Mouse (Mus musculus) liver, adult 2 months (tissue): ENCODE measurements around the gene Bcl3. TPM values are rescaled to one million over a fixed set of nuclear protein-coding genes. Genes with fewer than 3 reads are reported as not detected.
A peak's percentile ranks its signal among the peaks of the same experiment; 100 is the strongest.

Source experiments
- DNase-seq: peaks from one replicate; pipeline ENCODE4 v3.0.0-alpha.2; 2011; ENCODE audit warnings: low read depth, low spot score; ENCODE audit errors: extremely low read depth
- H3K27ac ChIP-seq: fragments of 200-500 bp; replicated peaks from 2 replicates; pipeline ENCODE4 v1.5.1; 2012; ENCODE audit warnings: low read depth, mild to moderate bottlenecking, control low read depth, inconsistent platforms, low read length; ENCODE audit not compliant: insufficient read depth
- H3K27me3 ChIP-seq: fragments of 200-500 bp; 2 replicates; pipeline ENCODE4 v1.6.1; 2012; ENCODE audit warnings: mild to moderate bottlenecking, moderate library complexity, low read length, inconsistent platforms; ENCODE audit not compliant: control insufficient read depth, insufficient read depth
- H3K36me3 ChIP-seq: fragments of 200-500 bp; 2 replicates; pipeline ENCODE4 v1.6.1; 2012; ENCODE audit warnings: low read length, inconsistent platforms; ENCODE audit not compliant: control insufficient read depth, insufficient read depth
- H3K4me1 ChIP-seq: fragments of 200-500 bp; 2 replicates; pipeline ENCODE4 v1.6.1; 2011; ENCODE audit warnings: low read length; ENCODE audit not compliant: control insufficient read depth, insufficient read depth
- H3K4me3 ChIP-seq: fragments of 200-500 bp; 2 replicates; pipeline ENCODE4 v1.5.1; 2011; ENCODE audit warnings: low read depth, mild to moderate bottlenecking, control low read depth, low read length, moderate library complexity; ENCODE audit not compliant: insufficient read depth
- H3K79me2 ChIP-seq: fragments of 200-500 bp; 2 replicates; pipeline ENCODE4 v1.6.1; 2012; ENCODE audit warnings: inconsistent platforms, mild to moderate bottlenecking, low read length, moderate library complexity; ENCODE audit not compliant: control insufficient read depth, insufficient read depth
- H3K9ac ChIP-seq: fragments of 200-500 bp; 2 replicates; pipeline ENCODE4 v1.6.1; 2012; ENCODE audit warnings: low read depth, mild to moderate bottlenecking, control low read depth, inconsistent platforms, low read length
- CTCF ChIP-seq: fragments of 200-500 bp; IDR thresholded peaks from 2 replicates; pipeline ENCODE4 v1.5.1; 2011; ENCODE audit warnings: low read depth, low read length, control low read depth
- POLR2A ChIP-seq: fragments of 200-500 bp; IDR thresholded peaks from 2 replicates; pipeline ENCODE4 v1.6.1; 2011; ENCODE audit warnings: low read length, control low read depth; ENCODE audit not compliant: insufficient read depth; ENCODE audit errors: extremely low read depth
- WGBS: fragments of 180-500 bp; shearing (Covaris S2); methylation state at CpG from one replicate; pipeline ENCODE4 v1.1.7; 2018; 5-methylcytosine and 5-hydroxymethylcytosine counted together
- polyA plus RNA-seq: library from polyadenylated mRNA; depleted of rRNA; stranded (reverse); fragments of >200 nt; gene quantifications from 2 replicates; pipeline ENCODE4 v1.2.3, GENCODE M21; 2012
- total RNA-seq: library from RNA; depleted of rRNA; stranded (reverse); fragments of >200 nt; gene quantifications from 2 replicates; pipeline ENCODE4 v1.2.3, GENCODE M21; 2014

Bcl3 gene
- total and polyA plus RNA-seq, 2 experiments, result 3.0 to 72.8 TPM

GRCm38 (mm10) chr7:19777049-19777723, 45.4 kb downstream of the Bcl3 start:
- no peaks in the 10 kb centered on the region for H3K27me3 ChIP-seq

GRCm38 (mm10) chr7:19771682-19772081, 50.9 kb downstream of the Bcl3 start:
- H3K27me3 ChIP-seq, result no peaks in the 10 kb centered on the region
- DNase-seq, result no peak
- H3K4me3 ChIP-seq, result no peak overlapping the region
- H3K4me1 ChIP-seq, result no peaks in the 10 kb centered on the region
- H3K79me2 ChIP-seq, result no peaks in the 10 kb centered on the region
- H3K36me3 ChIP-seq, result no peaks in the 10 kb centered on the region
- WGBS, result 66% methylated on average over 4 of the region's 4 CpGs
- TF ChIP-seq POLR2A, result no peak
- no peak for TF ChIP-seq CTCF
- H3K27ac ChIP-seq, result no peak overlapping the region
- H3K9ac ChIP-seq, result no peak overlapping the region

More at GRCm38 (mm10) chr7:19777049-19777723, 45.4 kb downstream of the Bcl3 start:
- DNase-seq, result peak; percentile 55
- H3K79me2 ChIP-seq, result no peaks in the 10 kb centered on the region
- WGBS, result 58% methylated on average over 11 of the region's 11 CpGs
- H3K27ac ChIP-seq, result no peak overlapping the region
- no peaks in the 10 kb centered on the region for H3K36me3 ChIP-seq
- no peak overlapping the region for H3K9ac ChIP-seq
- TF ChIP-seq POLR2A, result no peak
- TF ChIP-seq CTCF, result no peak
- H3K4me3 ChIP-seq, result no peak overlapping the region
- H3K4me1 ChIP-seq, result no peaks in the 10 kb centered on the region

- peak within 1 kb of the TSS; percentile 60 for H3K9ac ChIP-seq
- no peaks in the 10 kb centered on the region for H3K79me2 ChIP-seq
- no peaks in the 10 kb centered on the region for H3K36me3 ChIP-seq
- no peak within 1 kb of the TSS for H3K27ac ChIP-seq
- H3K4me3 ChIP-seq, result peak within 1 kb of the TSS; percentile 50
- 27% methylated on average over 9 of the region's 9 CpGs for WGBS
- TF ChIP-seq POLR2A (no peak), CTCF (no peak)
- H3K4me1 ChIP-seq, result no peaks in the 10 kb centered on the region
- H3K27me3 ChIP-seq, result no peaks in the 10 kb centered on the region
- DNase-seq, result no peak
These were observed 51.6 kb downstream of the Bcl3 start, which contains the start of gene Bcam for GRCm38 (mm10) chr7:19770984-19771391. TSS of gene Bcam (minus strand) at chr7:19771016.

- TF ChIP-seq CTCF (no peak), POLR2A (no peak)
- H3K4me1 ChIP-seq, result no peaks in the 10 kb centered on the region
- peak overlapping the region; percentile 50 for H3K4me3 ChIP-seq
- H3K27me3 ChIP-seq, result no peaks in the 10 kb centered on the region
- no peak for DNase-seq
- H3K36me3 ChIP-seq, result no peaks in the 10 kb centered on the region
- H3K27ac ChIP-seq, result no peak overlapping the region
- H3K79me2 ChIP-seq, result no peaks in the 10 kb centered on the region
- peak overlapping the region; percentile 60 for H3K9ac ChIP-seq
- WGBS, result 1% methylated on average over 28 of the region's 28 CpGs
These were observed 52.2 kb downstream of the Bcl3 start for GRCm38 (mm10) chr7:19770375-19770754.

GRCm38 (mm10) chr7:19769434-19770374, 52.9 kb downstream of the Bcl3 start:
- 29% methylated on average over 16 of the region's 16 CpGs for WGBS
- H3K79me2 ChIP-seq, result no peaks in the 10 kb centered on the region
- no peak for DNase-seq
- H3K4me3 ChIP-seq, result peak overlapping the region; percentile 50
- no peak overlapping the region for H3K27ac ChIP-seq
- TF ChIP-seq POLR2A (no peak), CTCF (no peak)
- peak overlapping the region; percentile 60 for H3K9ac ChIP-seq
- no peaks in the 10 kb centered on the region for H3K4me1 ChIP-seq
- H3K36me3 ChIP-seq, result no peaks in the 10 kb centered on the region
- H3K27me3 ChIP-seq, result no peaks in the 10 kb centered on the region
